Mouse (Mus musculus): Measurements from ENCODE around the gene Lamc1. TPM values are rescaled to one million over a fixed set of nuclear protein-coding genes. Genes with fewer than 3 reads are reported as not detected.
A peak's percentile ranks its signal among the peaks of the same experiment; 100 is the strongest.

Lamc1 gene
- polyA plus RNA-seq (2015; fragmentation: Nextera tagmentation; extraction: Ambion mirVana), result 73.8 and 85.3 TPM in 2 replicates

DNA sequence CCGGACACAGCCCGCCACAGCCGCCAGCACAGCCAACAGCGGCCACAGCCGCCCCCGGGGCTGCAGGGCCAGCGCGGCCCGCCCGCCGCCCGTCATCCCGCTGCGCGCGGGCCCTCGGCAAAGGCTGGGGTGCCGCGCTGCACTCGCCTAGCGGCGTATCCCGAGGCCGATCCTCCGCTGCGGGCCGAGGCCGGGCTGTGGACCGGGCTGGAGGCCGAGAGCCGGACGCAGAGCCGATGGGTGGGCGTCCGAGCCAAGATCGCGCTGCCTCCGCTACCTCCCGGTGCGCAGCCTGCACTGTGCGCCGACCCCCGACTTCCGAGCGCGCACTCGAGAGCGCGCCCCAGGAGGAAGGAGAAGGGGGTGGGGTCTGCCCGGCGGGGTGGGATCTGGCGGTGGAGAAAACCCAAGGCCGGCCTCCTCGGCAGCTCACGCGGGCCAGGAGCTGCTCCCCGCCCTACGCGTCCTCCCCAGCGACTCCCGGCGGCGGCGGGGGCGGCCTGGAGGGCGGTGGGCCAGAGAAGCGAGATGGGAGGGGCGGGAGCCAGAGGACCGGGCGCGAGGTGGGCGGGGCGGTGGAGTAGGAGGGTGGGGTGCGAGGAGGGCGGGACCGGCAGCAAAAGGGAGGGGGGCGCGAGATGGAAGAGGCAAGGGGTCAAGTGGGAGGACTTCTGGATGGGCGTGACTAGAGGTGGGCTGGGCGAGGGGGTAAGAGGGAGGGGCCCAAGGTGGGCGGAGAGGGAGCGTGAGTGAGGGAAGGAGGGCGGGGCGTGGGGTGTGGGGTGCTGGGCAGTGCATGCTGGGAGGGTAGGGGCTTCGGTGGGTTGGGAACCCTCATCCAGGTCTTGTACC, at the start of gene Lamc1:
Gene Lamc1, minus strand, starts transcription at position 343 of the 852 bp plus-strand sequence.
- under 1% methylated on average over 58 of the region's 85 CpGs for WGBS
- peak within 1 kb of the TSS; percentile 93 for H3K27ac ChIP-seq (ENCODE audit: low read length)
- peaks cover 23% of the 10 kb centered on the region for H3K4me1 ChIP-seq (ENCODE audit: control insufficient read depth, insufficient read depth, low read length)
- no peaks in the 10 kb centered on the region for H3K36me3 ChIP-seq (ENCODE audit: control insufficient read depth, insufficient read depth)
- peak within 1 kb of the TSS; percentile 70 for H3K4me3 ChIP-seq (ENCODE audit: low read length)
- no peaks in the 10 kb centered on the region for H3K9me3 ChIP-seq (replicated peaks; ENCODE audit: control insufficient read depth, low read length)
- H3K4me2 ChIP-seq (ENCODE audit: low read depth, low read length), result peak within 1 kb of the TSS; percentile 80
- H3K27me3 ChIP-seq (ENCODE audit: control insufficient read depth, insufficient read depth, low read length), result no peaks in the 10 kb centered on the region
- H3K9ac ChIP-seq (ENCODE audit: low read length), result peak within 1 kb of the TSS; percentile 90
- peak; percentile 92 for ATAC-seq (replicated peaks; ENCODE audit: extremely low read depth, insufficient read depth, low FRiP score)

GRCm38 (mm10) chr1:153380746-153381282, 48.2 kb upstream of the Lamc1 start:
- no peaks in the 10 kb centered on the region for H3K4me1 ChIP-seq (ENCODE audit: control insufficient read depth, insufficient read depth, low read length)
- no peak overlapping the region for H3K27ac ChIP-seq (ENCODE audit: low read length)
- no peaks in the 10 kb centered on the region for H3K27me3 ChIP-seq (ENCODE audit: control insufficient read depth, insufficient read depth, low read length)
- no peak overlapping the region for H3K4me2 ChIP-seq (ENCODE audit: low read depth, low read length)
- H3K9me3 ChIP-seq (replicated peaks; ENCODE audit: control insufficient read depth, low read length), result no peaks in the 10 kb centered on the region
- no peak overlapping the region for H3K4me3 ChIP-seq (ENCODE audit: low read length)
- 88% methylated on average over 9 of the region's 9 CpGs for WGBS
- H3K36me3 ChIP-seq (ENCODE audit: control insufficient read depth, insufficient read depth), result no peaks in the 10 kb centered on the region
- no peak for ATAC-seq (replicated peaks; ENCODE audit: extremely low read depth, insufficient read depth, low FRiP score)
- H3K9ac ChIP-seq (ENCODE audit: low read length), result no peak overlapping the region

GRCm38 (mm10) chr1:153379832-153380231, 47.2 kb upstream of the Lamc1 start:
- WGBS, result 78% methylated on average over 5 of the region's 5 CpGs

GRCm38 (mm10) chr1:153378587-153378986, 46.0 kb upstream of the Lamc1 start:
- no peak overlapping the region for H3K4me3 ChIP-seq (ENCODE audit: low read length)
- no peak overlapping the region for H3K4me2 ChIP-seq (ENCODE audit: low read depth, low read length)
- H3K9ac ChIP-seq (ENCODE audit: low read length), result no peak overlapping the region
- H3K9me3 ChIP-seq (replicated peaks; ENCODE audit: control insufficient read depth, low read length), result no peaks in the 10 kb centered on the region
- ATAC-seq (replicated peaks; ENCODE audit: extremely low read depth, insufficient read depth, low FRiP score), result no peak
- H3K27ac ChIP-seq (ENCODE audit: low read length), result no peak overlapping the region
- H3K4me1 ChIP-seq (ENCODE audit: control insufficient read depth, insufficient read depth, low read length), result no peaks in the 10 kb centered on the region
- WGBS, result 50% methylated on average over 6 of the region's 6 CpGs
- no peaks in the 10 kb centered on the region for H3K36me3 ChIP-seq (ENCODE audit: control insufficient read depth, insufficient read depth)
- no peaks in the 10 kb centered on the region for H3K27me3 ChIP-seq (ENCODE audit: control insufficient read depth, insufficient read depth, low read length)

More at GRCm38 (mm10) chr1:153379832-153380231, 47.2 kb upstream of the Lamc1 start:
- H3K4me1 ChIP-seq (ENCODE audit: control insufficient read depth, insufficient read depth, low read length), result no peaks in the 10 kb centered on the region
- no peaks in the 10 kb centered on the region for H3K27me3 ChIP-seq (ENCODE audit: control insufficient read depth, insufficient read depth, low read length)
- no peaks in the 10 kb centered on the region for H3K36me3 ChIP-seq (ENCODE audit: control insufficient read depth, insufficient read depth)
- H3K9ac ChIP-seq (ENCODE audit: low read length), result no peak overlapping the region
- H3K4me3 ChIP-seq (ENCODE audit: low read length), result no peak overlapping the region
- ATAC-seq (replicated peaks; ENCODE audit: extremely low read depth, insufficient read depth, low FRiP score), result no peak
- H3K4me2 ChIP-seq (ENCODE audit: low read depth, low read length), result no peak overlapping the region
- H3K27ac ChIP-seq (ENCODE audit: low read length), result no peak overlapping the region
- no peaks in the 10 kb centered on the region for H3K9me3 ChIP-seq (replicated peaks; ENCODE audit: control insufficient read depth, low read length)

- H3K9me3 ChIP-seq (replicated peaks; ENCODE audit: control insufficient read depth, low read length), result no peaks in the 10 kb centered on the region
- H3K27me3 ChIP-seq (ENCODE audit: control insufficient read depth, insufficient read depth, low read length), result no peaks in the 10 kb centered on the region
- no peak overlapping the region for H3K27ac ChIP-seq (ENCODE audit: low read length)
- H3K4me3 ChIP-seq (ENCODE audit: low read length), result no peak overlapping the region
- H3K4me2 ChIP-seq (ENCODE audit: low read depth, low read length), result no peak overlapping the region
- no peak for ATAC-seq (replicated peaks; ENCODE audit: extremely low read depth, insufficient read depth, low FRiP score)
- WGBS, result 51% methylated on average over 6 of the region's 6 CpGs
- no peaks in the 10 kb centered on the region for H3K4me1 ChIP-seq (ENCODE audit: control insufficient read depth, insufficient read depth, low read length)
- no peak overlapping the region for H3K9ac ChIP-seq (ENCODE audit: low read length)
- H3K36me3 ChIP-seq (ENCODE audit: control insufficient read depth, insufficient read depth), result no peaks in the 10 kb centered on the region
Measured at GRCm38 (mm10) chr1:153376446-153376845, 43.9 kb upstream of the Lamc1 start.

GRCm38 (mm10) chr1:153374136-153374535, 41.5 kb upstream of the Lamc1 start:
- Histone ChIP-seq H3K36me3 (ENCODE audit: control insufficient read depth, insufficient read depth) (no peaks in the 10 kb centered on the region), H3K9me3 (replicated peaks; ENCODE audit: control insufficient read depth, low read length) (no peaks in the 10 kb centered on the region), H3K4me3 (ENCODE audit: low read length) (no peak overlapping the region), H3K9ac (ENCODE audit: low read length) (no peak overlapping the region), H3K4me2 (ENCODE audit: low read depth, low read length) (no peak overlapping the region), H3K4me1 (ENCODE audit: control insufficient read depth, insufficient read depth, low read length) (no peaks in the 10 kb centered on the region), H3K27ac (ENCODE audit: low read length) (no peak overlapping the region), H3K27me3 (ENCODE audit: control insufficient read depth, insufficient read depth, low read length) (no peaks in the 10 kb centered on the region)
- WGBS, result 75% methylated on average over 4 of the region's 4 CpGs
- no peak for ATAC-seq (replicated peaks; ENCODE audit: extremely low read depth, insufficient read depth, low FRiP score)

DNA sequence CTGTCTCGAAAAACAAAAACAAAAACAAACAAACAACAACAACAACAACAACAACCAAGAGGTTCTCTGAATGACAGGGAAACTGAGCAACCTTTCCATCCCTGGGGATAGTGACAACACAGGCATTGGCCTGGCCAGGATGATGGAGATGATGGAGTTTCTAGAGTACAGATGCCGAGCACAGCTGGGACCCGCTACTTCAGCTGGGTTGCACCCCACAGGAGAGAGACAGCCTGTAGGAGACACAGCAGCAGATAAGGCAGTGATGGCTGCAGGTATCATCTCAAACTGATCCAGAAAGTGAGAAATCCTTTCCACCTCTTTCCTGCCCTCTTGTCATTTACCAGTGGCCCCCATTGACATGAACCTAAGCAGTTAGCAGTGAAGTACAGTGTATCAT, 39.3 kb upstream of the Lamc1 start:
- no peak overlapping the region for H3K4me3 ChIP-seq (ENCODE audit: low read length)
- H3K4me1 ChIP-seq (ENCODE audit: control insufficient read depth, insufficient read depth, low read length), result no peaks in the 10 kb centered on the region
- WGBS, result 85% methylated on average over 3 of the region's 3 CpGs
- no peak overlapping the region for H3K27ac ChIP-seq (ENCODE audit: low read length)
- no peak overlapping the region for H3K4me2 ChIP-seq (ENCODE audit: low read depth, low read length)
- no peaks in the 10 kb centered on the region for H3K27me3 ChIP-seq (ENCODE audit: control insufficient read depth, insufficient read depth, low read length)
- no peaks in the 10 kb centered on the region for H3K36me3 ChIP-seq (ENCODE audit: control insufficient read depth, insufficient read depth)
- no peak for ATAC-seq (replicated peaks; ENCODE audit: extremely low read depth, insufficient read depth, low FRiP score)
- H3K9ac ChIP-seq (ENCODE audit: low read length), result no peak overlapping the region
- H3K9me3 ChIP-seq (replicated peaks; ENCODE audit: control insufficient read depth, low read length), result no peaks in the 10 kb centered on the region

DNA sequence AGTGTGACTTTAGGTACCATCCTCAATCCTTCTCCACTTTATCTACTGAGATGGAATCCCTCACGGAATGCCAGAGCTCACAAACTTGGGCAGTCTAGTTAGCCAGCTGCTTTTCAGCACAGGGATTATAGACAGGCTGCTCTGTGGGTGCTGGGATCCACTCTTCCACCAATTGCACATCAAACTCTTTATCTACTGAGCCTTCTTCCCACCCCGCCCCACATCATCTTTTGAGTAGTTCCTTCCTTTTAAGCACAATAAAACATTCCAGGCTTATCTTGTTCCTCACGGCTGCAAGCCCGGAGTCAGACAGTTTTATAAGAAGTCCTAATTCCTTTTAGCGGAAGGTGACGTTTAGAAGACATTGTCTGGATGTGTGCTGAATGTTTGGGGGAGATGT, 36.4 kb upstream of the Lamc1 start:
- H3K4me2 ChIP-seq (ENCODE audit: low read depth, low read length), result no peak overlapping the region
- no peak overlapping the region for H3K9ac ChIP-seq (ENCODE audit: low read length)
- H3K27me3 ChIP-seq (ENCODE audit: control insufficient read depth, insufficient read depth, low read length), result no peaks in the 10 kb centered on the region
- WGBS, result 30% methylated on average over 6 of the region's 6 CpGs
- no peaks in the 10 kb centered on the region for H3K36me3 ChIP-seq (ENCODE audit: control insufficient read depth, insufficient read depth)
- H3K9me3 ChIP-seq (replicated peaks; ENCODE audit: control insufficient read depth, low read length), result no peaks in the 10 kb centered on the region
- no peak overlapping the region for H3K27ac ChIP-seq (ENCODE audit: low read length)
- H3K4me1 ChIP-seq (ENCODE audit: control insufficient read depth, insufficient read depth, low read length), result no peaks in the 10 kb centered on the region
- ATAC-seq (replicated peaks; ENCODE audit: extremely low read depth, insufficient read depth, low FRiP score), result 0 out of 2 replicates have a peak, but pooled peaks have one; percentile 41
- no peak overlapping the region for H3K4me3 ChIP-seq (ENCODE audit: low read length)

GRCm38 (mm10) chr1:153367048-153367447, 34.5 kb upstream of the Lamc1 start:
- Histone ChIP-seq H3K9ac (ENCODE audit: low read length) (no peak overlapping the region), H3K27ac (ENCODE audit: low read length) (no peak overlapping the region), H3K4me3 (ENCODE audit: low read length) (no peak overlapping the region), H3K4me1 (ENCODE audit: control insufficient read depth, insufficient read depth, low read length) (no peaks in the 10 kb centered on the region), H3K4me2 (ENCODE audit: low read depth, low read length) (no peak overlapping the region), H3K27me3 (ENCODE audit: control insufficient read depth, insufficient read depth, low read length) (no peaks in the 10 kb centered on the region), H3K9me3 (replicated peaks; ENCODE audit: control insufficient read depth, low read length) (no peaks in the 10 kb centered on the region), H3K36me3 (ENCODE audit: control insufficient read depth, insufficient read depth) (no peaks in the 10 kb centered on the region)
- ATAC-seq (replicated peaks; ENCODE audit: extremely low read depth, insufficient read depth, low FRiP score), result no peak
- WGBS, result 54% methylated on average over 5 of the region's 5 CpGs
